Mouse (Mus musculus): ENCODE data around the gene Myo1e.

Myo1e gene

DNA sequence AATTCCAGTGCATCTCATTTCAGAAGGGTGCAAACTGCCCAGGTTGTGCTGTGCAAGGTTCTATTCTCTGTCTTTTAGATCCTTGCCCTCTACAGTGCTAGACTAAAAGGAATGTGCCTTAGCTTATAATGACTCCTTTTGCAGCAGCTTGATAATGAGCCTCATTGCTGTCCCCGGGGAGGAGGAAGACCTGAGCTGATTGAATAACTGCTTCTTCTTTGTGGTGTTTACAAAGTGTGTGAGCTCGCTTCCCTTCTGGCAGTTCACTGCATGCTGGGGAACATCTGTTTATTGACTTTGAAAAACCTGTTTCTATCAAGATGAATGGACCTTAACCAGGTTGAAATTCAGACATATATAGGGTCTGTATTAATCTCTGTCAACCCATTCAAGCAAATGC, 89.8 kb downstream of the Myo1e start:
- DNase-seq: no peak

DNA sequence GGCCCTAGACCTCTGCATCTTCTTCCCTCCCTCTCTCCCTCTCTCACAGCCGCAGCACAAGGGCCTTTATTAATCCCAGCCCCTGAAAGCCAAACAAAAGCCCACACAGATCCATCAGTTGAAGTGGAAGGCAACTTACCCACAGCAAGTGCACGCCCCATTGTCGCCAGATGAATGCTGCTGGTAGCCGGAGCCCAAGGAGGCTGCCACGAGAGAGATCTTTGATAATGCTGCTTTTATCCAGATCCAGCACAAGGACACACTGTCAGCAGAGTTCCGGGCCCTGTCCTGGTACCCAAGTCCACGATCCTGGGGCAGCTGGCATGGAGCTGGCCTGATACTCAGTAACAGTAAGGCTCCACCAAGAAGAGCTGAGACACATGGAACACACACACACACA, 91.1 kb downstream of the Myo1e start:
- DNase-seq: no peak

DNA sequence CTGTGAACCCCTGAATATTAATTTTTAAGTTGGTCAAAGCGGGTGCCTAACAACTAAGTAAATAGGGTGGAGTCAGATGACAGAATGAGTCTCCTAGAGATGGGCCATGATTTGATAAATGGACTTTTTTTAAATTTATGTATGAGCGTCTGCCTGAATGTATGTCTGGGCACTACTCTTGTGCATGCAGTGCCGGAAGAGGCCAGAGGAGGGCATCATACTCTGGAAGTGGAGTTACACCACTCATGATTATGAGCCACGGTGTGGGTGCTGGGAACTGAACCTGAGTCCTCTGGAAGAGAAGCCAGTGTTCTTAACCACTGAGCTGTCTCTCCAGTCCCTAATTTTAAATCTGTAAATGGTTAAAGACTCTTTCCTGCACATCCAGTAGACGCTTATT, 93.6 kb downstream of the Myo1e start:
- no peak for DNase-seq

DNA sequence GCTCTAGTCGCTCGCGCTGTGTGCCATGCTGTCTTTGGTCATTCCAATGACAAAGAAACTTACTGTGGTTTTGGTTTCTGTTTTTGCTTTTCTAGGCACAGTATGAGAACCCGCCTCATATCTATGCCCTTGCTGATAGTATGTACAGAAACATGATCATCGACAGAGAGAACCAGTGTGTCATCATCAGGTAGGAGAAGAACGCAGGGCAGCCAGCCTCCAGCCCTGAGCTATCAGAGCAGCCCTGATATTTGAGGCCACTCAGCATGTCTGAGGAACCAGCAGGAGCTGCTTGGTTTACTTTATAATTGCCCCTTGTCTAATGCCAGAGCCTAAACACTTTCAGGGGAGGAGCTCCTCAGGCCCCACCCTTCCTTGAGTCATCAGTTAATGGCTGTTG, 94.4 kb downstream of the Myo1e start:
- DNase-seq: no peak

DNA sequence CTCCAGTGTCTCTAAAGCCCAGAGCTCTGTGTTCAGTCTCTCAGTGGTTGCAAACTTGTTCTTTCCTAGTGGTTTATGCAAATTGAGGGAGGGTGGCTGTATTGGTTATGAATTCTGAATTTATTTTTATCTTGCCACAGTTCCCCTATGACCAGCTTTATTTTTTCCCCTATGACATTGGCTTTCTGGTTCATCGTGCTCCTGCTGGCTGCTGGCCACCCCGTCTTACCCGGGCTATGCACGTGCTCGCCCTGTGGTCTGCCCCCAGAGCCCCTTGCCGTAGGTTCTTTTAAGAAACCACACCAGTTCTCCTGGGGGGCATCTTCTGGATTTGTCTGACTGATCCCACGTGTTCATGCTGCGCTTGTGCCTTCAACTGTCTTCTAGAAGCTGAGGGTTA, 97.8 kb downstream of the Myo1e start:
- DNase-seq: no peak

DNA sequence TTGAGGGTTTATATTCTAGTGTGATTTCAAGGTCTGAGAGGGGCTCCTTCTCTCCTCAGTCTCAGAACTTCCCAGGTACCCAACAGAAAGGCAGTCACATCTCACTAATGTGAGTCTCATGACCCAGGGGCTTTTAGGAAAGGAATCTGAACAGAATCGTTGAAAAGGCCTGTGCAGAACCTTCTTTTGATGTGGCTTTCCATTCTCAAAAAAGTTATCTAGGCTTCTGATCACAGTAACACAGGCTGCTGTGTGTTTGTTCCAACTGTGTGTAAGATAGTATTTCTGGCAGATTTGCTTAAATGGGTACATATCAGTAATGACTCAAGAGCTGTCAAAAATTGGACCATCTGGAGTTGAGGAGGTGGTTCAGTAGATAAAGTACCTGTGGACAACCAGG, 102.9 kb downstream of the Myo1e start:
- DNase-seq: no peak

DNA sequence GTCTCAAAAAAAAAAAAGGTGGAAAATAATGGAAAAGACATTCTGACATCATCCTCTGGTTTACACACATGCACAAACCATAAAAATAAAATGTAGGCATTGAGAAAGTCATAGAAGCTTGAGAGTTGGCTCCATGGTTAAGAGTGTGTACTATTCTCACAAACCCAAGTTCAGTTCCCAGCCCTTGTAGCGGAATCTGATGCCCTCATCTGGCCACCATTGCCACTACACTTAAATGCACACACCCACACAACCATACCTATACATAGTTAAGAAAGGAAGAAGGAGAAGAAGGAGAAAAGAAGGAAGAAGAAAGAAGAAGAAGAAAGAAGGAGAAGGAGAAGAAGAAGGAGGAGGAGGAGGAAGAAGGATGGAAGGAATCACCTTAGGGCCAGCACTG, 106.9 kb downstream of the Myo1e start:
- DNase-seq: no peak

DNA sequence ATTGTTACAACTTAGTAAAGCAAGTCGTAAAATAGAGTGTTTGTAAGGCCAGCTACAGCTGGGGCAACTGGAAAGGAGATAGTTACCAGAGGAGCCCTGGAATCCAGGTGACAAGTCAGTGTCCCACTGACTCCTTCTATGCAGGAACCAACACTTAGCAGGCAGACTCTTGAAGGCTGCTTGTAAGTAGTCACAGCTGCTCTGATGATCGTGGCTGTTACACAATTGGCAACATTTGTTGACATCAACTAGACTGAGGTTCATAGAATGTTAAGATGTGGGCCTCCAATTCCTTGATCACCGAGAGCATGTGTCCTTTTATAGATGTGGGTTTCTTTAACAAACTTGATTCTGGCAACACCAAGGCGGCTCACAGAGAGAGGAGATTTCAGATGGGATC, 108.0 kb downstream of the Myo1e start:
- no peak for DNase-seq

DNA sequence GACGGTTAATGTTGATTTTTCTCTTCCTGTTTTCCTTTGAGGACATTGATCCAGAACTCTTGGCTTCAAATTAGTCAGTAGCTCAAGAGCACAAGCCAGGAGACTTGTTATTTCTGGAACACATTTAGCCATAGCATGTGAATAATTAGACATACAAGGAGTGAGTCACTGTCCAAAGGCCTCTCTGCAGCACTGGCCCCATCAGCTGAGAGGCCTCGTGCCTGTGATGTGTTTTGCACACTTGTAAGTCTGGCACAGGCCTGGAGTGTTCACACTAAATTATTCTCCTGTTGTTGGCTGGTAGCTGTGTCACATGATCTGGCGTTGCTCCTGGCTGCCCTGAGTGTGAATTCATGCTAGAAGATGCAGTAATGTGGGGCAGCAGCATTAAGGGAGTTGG, 111.5 kb downstream of the Myo1e start:
- DNase-seq: no peak

DNA sequence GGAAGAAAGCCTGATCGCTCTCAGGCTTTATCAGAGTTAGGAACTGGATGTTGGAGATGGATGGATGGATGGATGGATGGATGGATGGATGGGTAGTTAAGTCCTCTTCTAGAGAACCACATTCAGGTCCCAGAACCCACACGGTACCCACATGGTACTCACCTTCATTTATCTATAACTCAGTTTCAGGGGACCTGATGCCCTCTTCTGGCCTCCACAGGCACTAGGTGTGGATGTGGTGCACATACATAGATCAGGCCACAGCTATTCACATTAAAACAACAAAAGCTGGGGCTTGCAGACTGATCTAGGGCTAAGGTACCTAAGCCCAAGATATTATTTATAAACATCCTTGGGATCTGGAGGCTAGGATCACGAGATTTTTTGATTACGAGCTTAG, 117.2 kb downstream of the Myo1e start:
- DNase-seq: no peak

DNA sequence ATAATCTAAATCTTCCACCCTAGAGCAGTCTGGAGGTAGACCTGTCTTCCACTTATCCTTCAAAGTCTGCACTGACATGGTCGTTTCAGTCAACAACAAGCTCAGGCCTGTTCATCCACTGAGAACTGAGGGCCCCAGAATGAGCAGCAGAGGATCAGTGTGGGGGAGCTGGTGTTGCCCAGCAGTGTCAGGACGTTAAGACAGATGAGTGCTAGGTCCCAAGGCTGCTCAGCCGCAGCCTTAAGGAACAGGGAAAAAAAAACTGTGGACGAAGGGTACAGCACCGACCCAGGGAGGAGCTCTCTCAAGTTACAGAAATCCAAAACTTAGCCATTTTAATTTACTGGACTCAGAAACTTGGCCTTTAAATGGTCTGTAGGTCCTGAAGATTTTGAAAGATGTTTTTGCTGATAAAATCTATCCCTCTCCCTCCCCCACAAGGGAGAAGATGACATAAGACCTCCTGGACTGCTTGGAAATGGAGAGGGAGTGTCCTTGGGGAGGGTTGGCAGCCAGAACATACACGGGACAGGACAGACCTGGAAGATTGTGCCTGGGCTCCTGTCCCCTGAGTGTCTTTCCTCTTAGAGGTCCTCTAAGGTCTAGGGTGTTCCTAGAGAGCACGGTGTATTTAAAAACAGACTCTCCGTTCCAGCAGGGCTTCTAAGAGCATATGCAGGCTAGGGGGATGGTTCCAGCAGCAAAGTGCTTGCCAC, 118.9 kb downstream of the Myo1e start:
- no peak for DNase-seq

DNA sequence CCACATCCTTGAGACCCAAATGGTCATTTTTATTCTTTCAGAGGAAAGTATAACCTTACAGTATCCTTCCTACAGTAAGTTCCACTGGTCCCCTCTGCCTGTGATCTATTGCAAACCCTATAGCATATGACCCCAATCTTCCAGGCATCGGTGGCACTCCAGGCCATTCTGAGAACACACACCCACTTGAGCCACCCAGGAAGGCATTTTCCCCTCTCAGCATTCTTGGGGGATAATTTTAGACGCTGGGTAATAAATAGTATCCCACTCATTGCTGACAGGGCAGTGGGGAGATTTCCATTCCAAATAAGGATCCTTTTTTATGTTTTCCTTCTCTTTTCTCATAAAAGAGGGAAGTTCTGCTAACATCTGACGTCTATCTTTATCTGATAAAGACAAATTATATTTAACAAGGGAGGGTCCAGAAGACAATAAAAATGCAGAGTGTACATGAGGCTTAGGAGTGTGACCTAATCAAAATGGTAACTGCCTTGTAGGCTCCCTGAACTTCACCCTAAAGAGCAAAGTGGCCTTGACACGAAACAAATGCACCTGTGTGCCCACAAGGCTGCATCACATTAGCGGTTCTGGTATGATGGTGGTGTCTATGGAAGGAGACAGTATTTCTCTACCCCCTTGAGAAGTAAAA, 121.2 kb downstream of the Myo1e start:
- DNase-seq: no peak

DNA sequence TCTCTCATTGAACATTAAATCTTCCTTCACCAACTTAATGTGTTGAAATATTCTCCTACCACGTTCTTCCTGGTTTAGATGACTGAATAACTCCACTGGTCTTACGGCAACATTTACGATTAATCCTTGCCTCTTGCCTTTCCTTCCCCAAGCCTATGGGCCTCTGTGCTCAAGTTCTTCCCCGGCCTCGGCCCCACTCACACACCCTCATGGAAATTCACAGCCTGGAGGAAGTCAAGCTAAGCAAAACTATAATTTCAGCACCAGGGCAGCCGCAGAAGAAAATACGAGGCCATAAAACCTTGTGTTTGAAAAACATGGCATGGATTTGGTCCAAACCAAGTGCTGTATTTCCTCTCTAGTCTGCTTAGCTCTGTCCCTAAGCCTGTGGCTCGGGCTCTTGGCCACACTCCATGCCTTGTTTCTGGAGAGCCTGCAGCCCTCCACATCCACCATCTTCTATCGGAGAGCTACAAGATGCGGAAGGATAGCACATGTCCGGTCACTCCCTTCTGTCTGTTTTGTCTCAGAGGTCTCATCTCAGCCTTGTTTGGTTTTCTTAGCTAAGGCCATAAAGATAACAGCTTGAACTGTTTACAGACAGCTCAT, 124.7 kb downstream of the Myo1e start:
- DNase-seq: no peak

DNA sequence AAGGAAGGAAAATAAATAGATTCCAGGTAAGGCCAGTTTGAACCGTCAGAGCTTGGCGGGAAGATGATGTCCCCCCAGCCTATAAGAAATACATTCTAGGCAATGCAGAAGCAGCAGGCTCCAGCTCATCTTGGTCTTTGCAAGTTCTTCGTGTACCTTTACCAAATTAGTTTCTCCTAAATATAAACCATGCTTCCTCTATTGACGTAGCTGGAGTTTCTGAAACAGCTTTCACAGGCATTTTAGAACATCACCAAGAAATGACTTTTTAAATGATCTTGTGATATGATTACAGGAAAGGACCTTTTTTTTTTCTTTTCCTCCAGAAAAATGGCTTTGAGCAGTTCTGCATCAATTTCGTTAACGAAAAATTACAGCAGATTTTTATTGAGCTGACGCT, 131.2 kb downstream of the Myo1e start:
- DNase-seq: no peak

DNA sequence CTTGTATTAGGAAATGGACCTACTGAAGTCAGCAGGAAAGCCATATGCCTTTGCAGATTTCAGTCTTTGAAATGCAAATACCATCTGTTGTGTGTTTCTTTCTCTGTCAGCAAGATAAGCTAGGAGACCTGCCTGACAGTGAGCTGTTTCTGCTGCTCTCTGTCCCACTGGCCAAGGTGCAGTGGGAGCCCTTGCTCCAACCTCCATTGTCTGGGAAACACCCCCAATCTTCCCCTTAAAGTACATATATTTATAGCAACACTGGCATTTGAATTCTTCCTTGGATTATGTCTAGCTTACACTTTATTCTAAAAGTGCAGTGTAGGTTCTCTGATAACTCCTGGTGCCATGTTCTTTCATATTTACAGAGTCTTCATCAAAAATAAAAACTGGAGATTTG, 131.7 kb downstream of the Myo1e start:
- DNase-seq: no peak

DNA sequence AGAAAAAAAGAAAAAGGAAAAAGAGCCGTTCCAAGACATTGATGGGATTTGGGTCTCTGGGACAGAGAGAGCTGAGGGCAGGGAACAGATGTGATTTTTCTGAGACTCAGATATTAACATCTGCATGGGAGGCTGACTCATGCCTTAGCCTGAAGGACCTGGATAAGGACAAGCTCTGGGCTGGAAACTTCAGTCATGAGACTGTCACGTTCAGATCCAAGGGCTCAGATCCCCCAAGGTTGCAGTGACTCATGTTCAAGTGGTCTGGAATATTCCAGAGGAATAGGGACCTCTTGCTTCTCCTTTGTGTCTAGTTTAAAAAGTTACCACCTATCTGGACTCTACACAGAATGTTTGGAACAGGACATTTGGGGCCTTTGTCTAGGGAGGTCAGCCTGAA, 142.1 kb downstream of the Myo1e start:
- DNase-seq: no peak

DNA sequence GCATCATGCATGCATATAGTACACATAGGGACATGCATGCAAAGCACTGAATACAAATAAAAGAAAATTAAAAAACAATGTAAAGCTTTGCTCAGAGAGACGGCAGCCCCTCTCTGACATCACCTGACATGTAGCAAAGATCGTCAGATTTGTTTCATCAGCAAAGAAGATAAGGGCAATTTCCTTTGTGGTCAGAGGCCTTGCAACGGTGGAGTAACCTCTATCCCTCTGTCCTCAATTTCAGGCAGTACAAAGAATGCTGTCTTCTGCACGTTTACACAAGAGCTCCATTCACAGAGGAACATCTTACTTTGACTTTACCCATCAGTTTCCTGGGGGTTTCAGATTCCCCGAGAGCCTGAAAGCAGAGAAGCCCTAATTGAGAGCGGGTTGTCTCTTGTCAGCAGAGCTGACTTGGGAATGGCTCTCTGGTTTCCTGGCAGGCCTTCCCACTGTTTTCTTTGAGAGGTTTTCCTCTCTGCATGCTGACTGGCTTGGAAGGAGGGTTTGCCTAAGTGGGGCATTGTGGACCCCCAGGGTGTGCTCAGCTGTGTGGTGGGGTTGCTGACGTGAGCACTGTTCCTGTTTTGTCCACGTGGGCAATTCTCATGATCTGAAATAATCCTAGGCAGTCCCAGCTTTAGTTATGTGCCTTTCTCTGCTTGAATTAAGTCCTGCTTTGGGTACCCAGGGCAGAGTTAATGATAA, 144.6 kb downstream of the Myo1e start:
- DNase-seq: no peak

DNA sequence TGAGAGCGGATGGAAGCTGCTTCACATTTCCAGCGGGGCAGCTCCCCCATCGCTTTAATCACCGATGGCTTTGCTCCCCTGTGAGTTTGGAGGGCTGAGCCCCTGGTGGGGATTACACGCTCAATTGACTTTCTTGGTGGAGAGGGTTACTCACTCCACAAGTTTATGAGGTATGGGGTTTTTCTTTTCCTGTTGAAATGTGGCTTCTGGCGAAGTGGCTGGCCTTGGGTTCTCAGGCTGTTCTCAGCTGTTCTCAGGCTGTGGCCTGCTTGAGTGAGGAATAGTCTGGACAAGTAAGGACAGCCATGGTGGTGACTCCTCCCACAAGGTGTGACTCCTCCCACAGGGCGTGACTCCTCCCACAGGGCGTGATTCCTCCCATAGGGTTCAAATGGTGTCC, 149.1 kb downstream of the Myo1e start:
- DNase-seq: no peak

DNA sequence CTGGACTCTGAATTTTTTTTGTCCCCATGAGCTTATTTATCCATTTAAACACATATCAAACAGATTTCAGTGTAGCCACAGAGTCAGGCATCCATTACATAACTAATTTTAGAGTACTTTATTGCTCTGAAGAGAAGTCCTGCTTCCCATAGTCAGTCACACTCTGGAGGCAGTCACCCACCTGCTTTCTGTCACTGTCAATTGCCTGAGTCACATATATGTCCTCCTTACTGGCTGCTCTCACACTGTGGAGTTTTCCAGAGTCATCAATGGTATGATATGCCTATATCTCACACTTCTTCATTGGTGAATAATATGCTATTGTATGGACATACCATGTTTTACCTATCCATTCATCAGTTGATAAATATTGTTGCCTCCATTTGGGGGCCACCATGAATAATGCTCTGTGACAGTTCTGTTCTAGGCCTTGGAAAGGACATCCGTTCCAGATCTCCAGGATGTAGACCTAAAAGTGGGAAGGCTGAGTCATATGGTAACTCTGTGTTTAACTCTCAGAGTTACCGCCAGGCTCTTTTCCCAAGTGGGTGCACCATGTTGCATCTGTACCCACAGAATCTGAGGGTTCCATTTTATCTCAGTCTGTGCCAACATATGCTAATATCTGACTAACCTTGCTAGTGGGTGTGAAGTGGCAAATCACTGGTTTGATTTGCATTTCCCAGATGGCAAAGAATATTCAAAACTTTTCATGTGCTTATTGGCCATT, 152.4 kb downstream of the Myo1e start:
- no peak for DNase-seq

DNA sequence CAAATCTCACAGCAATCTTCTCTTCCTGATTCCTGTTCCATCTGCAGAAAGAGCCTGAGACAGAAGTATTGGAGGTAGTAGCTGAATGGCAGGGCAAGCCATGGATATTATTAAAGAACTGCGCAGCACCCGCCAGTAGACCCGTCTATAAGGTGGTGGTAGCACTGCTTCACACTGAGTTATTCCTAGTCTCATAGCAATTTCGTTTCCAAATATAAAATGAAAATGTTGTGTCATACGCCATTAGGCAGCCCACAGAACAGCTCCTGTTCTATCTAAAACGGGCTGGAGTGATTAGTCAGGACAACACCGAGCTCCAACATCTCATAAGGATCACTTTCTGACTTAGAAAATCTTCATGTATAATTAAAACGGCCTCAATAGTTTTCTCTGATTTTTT, 157.6 kb downstream of the Myo1e start:
- no peak for DNase-seq

DNA sequence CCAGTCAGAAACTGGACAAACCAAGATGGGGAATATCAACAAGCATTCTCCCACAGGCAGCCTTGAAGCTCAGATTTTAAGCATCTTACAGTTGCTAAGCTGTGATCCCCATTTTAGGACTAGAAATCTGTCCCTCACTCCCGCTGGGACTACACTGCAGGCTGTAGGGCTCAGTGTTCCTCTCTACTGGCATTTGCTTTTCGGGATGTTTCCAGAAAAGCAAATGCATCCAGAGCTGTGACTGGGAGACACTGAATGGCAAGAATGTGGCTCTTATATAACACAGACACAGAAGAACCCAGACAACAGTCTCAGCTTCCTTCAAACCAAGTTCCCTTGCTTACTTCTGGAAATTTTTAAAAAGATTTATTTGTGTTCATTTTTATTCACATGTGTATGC, 158.8 kb downstream of the Myo1e start:
- no peak for DNase-seq

DNA sequence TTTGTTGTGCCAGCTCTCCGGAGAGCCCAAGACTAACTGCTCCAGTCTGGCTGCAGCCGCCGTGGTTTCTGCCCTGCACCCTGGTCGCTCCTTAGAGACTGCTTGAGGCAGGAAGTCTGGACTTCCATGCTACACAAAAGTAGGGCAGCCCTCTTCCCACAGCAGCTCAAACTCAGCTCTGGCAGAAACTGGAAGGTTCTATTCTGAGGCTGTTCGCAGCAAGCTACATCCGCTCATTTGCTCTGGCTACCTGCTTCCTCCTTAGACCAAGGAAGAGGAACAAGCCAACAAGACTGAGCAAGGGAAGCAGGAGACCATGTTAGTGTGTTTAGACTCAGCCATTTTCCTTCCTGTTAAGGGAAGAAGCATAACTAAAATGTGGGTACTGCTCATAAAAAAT, 159.7 kb downstream of the Myo1e start:
- DNase-seq: no peak

DNA sequence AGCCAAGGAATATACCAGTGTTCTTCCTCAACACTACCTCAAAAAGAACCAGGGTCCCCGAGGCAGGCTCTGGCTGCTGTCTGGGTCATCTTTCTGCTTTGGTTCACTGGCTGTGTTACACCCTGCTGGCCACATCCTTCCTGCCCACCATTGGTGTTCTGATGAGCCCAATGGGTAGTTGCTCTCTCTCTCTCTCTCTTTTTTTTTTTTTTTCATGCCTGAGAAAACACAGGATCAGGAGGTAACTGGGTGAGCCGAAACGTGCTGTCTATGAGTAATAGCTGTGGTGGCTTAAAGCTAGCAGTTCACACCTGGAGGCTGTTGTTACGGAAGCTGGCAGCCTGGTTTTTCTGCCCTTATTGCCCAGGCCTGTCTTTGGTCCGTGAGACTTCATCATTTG, 164.5 kb downstream of the Myo1e start:
- DNase-seq: no peak
